Mouse (Mus musculus) forebrain, embryonic 11.5 days (tissue): ENCODE measurements at regions not wholly inside any gene's neighbourhood (a gene's known extent, or its start where the extent isn't known, plus 50 kb on each side); places are given as distances from the start of the nearest gene placed in this dataset.

Experiments
- ATAC-seq: fragments of 200-750 bp; cut with Nextera tagmentation; replicated peaks from 2 replicates; pipeline ENCODE4 v1.8.0; 2017; ENCODE audit warnings: moderate TSS enrichment; ENCODE audit not compliant: low FRiP score
- DNase-seq: peaks from one replicate; pipeline ENCODE4 v3.0.0-alpha.2; 2017; ENCODE audit warnings: low spot score
- H3K27ac ChIP-seq: fragments of 300-500 bp; sonication (generic); 2 replicates; pipeline ENCODE4 v1.5.1; 2014; ENCODE audit warnings: low read depth, low read length
- H3K27me3 ChIP-seq: fragments of 300-500 bp; sonication (generic); 2 replicates; pipeline ENCODE4 v1.6.1; 2014; ENCODE audit warnings: mild to moderate bottlenecking, low read length, mixed read lengths; ENCODE audit not compliant: control insufficient read depth, insufficient read depth
- H3K36me3 ChIP-seq: fragments of 300-500 bp; sonication (generic); 2 replicates; pipeline ENCODE4 v1.6.1; 2014; ENCODE audit warnings: mild to moderate bottlenecking, low read length, moderate library complexity, mixed read lengths; ENCODE audit not compliant: control insufficient read depth, insufficient read depth
- H3K4me1 ChIP-seq: fragments of 300-500 bp; sonication (generic); replicated peaks from 2 replicates; pipeline ENCODE4 v1.6.1; 2014; ENCODE audit warnings: low read length, mixed read lengths; ENCODE audit not compliant: control insufficient read depth, insufficient read depth
- H3K4me2 ChIP-seq: fragments of 300-500 bp; sonication (generic); 2 replicates; pipeline ENCODE4 v1.6.1; 2014; ENCODE audit warnings: low read depth, mild to moderate bottlenecking, low read length, moderate library complexity, mixed read lengths; ENCODE audit not compliant: severe bottlenecking
- H3K4me3 ChIP-seq: fragments of 300-500 bp; sonication (generic); 2 replicates; pipeline ENCODE4 v1.5.1; 2014; ENCODE audit warnings: low read depth, low read length
- H3K9ac ChIP-seq: fragments of 300-500 bp; sonication (generic); 2 replicates; pipeline ENCODE4 v1.6.1; 2014; ENCODE audit warnings: low read length
- H3K9me3 ChIP-seq: fragments of 300-500 bp; sonication (generic); 2 replicates; pipeline ENCODE4 v1.6.1; 2016; ENCODE audit warnings: low read length, mixed read lengths; ENCODE audit not compliant: control insufficient read depth
- WGBS: fragments of 180-500 bp; shearing (Covaris S2); extraction: QIAGEN DNeasy Blood & Tissue Kit; methylation state at CpG from one replicate; pipeline ENCODE4 v1.1.7; 2014; 5-methylcytosine and 5-hydroxymethylcytosine counted together

DNA sequence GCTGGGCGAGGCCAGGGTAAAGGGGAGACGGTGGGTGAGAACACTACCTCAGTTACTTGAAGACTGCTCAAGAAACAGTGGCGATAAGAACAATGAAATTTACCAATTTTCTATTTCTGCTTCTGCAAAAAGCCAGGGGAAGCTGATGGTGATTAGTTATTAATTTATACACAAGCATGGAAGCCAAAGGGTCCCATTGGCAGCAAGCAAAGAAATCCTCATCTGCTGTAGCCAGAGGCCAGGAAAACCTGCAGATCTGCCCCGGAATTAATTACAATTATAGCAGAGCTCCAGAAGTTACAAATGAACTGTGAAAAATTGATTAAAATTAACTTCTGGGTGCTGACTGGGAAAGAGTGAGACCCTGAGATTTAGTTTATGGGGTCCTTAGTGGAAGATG lies 506.2 kb upstream of the Rgma start:
- H3K27me3 ChIP-seq = no peaks in the 10 kb centered on the region

GRCm38 (mm10) chr7:72900816-72901215 lies 474.5 kb upstream of the Rgma start:
- no peaks in the 10 kb centered on the region for H3K36me3 ChIP-seq

More for the DNA sequence above, 506.2 kb upstream of the Rgma start:
- ATAC-seq = no peak
- Histone ChIP-seq H3K4me2 (no peak overlapping the region), H3K27ac (no peak overlapping the region), H3K4me3 (no peak overlapping the region), H3K9me3 (no peaks in the 10 kb centered on the region), H3K36me3 (no peaks in the 10 kb centered on the region), H3K9ac (no peak overlapping the region), H3K4me1 (no peaks in the 10 kb centered on the region)
- no peak for DNase-seq
- 91% methylated on average over 4 of the region's 4 CpGs for WGBS

DNA sequence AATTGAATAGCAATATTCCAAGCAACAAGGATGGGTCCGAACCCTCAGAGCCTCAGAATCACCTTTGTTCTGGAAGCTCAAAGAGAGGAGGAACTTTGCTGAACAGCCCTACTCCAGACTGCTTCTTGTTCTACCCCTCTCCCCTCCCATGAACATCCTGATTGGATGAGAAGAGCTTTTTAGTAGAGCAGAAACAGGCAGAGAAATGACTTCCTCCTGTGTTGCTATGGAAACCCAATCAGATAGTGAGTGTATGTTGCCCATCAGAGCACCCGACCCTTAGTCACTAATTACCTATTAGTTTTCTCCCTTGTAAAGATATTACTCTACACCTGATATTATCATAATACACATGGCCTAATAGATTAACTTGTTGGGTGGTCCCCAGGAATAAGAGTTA lies 469.4 kb upstream of the Rgma start:
- H3K27ac ChIP-seq = no peak overlapping the region
- DNase-seq (no peak), ATAC-seq (no peak)
- H3K27me3 ChIP-seq = no peaks in the 10 kb centered on the region
- no peak overlapping the region for H3K4me3 ChIP-seq
- H3K9ac ChIP-seq = no peak overlapping the region
- H3K4me1 ChIP-seq = no peaks in the 10 kb centered on the region
- WGBS = 60% methylated on average over 2 of the region's 2 CpGs
- H3K36me3 ChIP-seq = no peaks in the 10 kb centered on the region
- H3K9me3 ChIP-seq = no peaks in the 10 kb centered on the region
- no peak overlapping the region for H3K4me2 ChIP-seq

More at GRCm38 (mm10) chr7:72900816-72901215, 474.5 kb upstream of the Rgma start:
- no peaks in the 10 kb centered on the region for H3K27me3 ChIP-seq
- H3K9ac ChIP-seq = no peak overlapping the region
- no peak overlapping the region for H3K4me2 ChIP-seq
- DNase-seq = no peak
- 78% methylated on average over 6 of the region's 6 CpGs for WGBS
- ATAC-seq = no peak
- no peaks in the 10 kb centered on the region for H3K9me3 ChIP-seq
- H3K27ac ChIP-seq = no peak overlapping the region
- H3K4me3 ChIP-seq = no peak overlapping the region
- H3K4me1 ChIP-seq = no peaks in the 10 kb centered on the region

DNA sequence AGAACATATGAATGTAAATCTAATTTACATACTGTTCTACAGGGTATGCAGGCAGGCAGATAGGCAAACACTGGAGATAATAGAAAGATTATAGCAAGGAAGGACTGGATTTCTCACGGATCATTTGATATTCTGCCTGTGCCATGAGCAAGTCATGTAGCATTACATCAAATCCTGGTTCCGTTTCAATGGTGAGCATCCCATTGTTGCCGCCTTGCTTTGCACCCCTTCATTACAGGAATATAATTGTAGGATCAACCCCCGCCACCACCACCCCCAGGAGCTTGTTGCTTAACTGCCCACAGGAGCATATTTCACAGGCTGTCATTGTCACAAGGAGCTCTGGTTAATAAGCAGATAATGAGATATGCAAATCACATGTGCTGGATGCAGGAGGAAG lies 468.8 kb upstream of the Rgma start:
- Histone ChIP-seq H3K4me1 (no peaks in the 10 kb centered on the region), H3K4me2 (no peak overlapping the region), H3K36me3 (no peaks in the 10 kb centered on the region), H3K27ac (no peak overlapping the region), H3K27me3 (no peaks in the 10 kb centered on the region), H3K9me3 (no peaks in the 10 kb centered on the region), H3K4me3 (no peak overlapping the region), H3K9ac (no peak overlapping the region)
- ATAC-seq = no peak
- DNase-seq = no peak
- WGBS = 68% methylated on average over 4 of the region's 4 CpGs

DNA sequence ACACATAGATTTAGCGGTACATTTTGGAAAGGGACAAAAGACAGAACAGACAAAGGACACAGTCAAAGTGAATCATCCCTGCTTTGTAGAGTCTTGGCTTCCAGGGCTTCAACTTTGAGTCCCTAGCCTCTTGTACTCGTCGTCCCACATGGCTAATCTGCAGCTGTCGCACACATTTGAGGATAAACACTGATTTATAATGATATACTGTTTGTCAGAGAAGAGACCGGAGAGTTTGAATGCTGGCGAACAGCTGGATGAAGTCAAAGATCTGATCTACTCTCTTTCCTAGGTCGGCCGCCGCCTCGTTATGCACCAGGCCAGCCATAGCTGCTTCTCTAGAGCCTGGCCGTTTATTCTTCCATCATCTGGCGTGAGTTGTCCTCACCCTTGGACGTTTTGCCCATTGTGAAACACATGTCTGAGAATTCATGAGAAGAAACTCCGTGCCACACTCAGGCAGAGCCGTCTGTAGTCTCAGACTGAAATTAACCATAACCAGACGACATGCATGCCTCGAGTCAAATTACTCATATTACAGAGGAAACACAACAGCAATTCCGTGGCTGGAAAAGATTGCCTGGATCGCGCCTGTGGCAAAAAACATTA lies 448.4 kb upstream of the Rgma start:
- H3K9ac ChIP-seq = no peak overlapping the region
- H3K4me1 ChIP-seq = no peaks in the 10 kb centered on the region
- no peaks in the 10 kb centered on the region for H3K27me3 ChIP-seq
- H3K36me3 ChIP-seq = no peaks in the 10 kb centered on the region
- H3K27ac ChIP-seq = no peak overlapping the region
- H3K4me2 ChIP-seq = no peak overlapping the region
- DNase-seq (no peak), ATAC-seq (no peak)
- 79% methylated on average over 20 of the region's 20 CpGs for WGBS
- no peaks in the 10 kb centered on the region for H3K9me3 ChIP-seq
- no peak overlapping the region for H3K4me3 ChIP-seq

DNA sequence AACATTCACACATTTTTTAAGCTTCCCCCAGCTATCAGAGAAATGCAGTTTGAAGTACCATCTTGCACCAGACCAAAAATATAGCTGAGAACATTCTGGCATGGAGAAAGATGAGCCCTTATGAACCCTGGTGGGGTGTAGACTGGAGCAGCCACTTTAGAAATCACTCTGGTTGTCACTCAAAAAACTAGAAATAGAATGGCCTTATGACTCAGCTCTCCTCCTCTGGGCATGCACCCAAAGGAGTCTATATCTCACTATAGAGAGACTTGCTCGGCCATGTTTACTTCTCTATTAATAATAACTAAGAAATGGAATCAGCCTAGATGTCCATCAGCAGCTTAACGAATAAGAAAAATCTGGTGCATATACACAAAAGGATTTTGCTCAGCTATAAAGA lies 436.5 kb upstream of the Rgma start:
- Histone ChIP-seq H3K9ac (no peak overlapping the region), H3K27ac (no peak overlapping the region), H3K4me2 (no peak overlapping the region), H3K4me1 (no peaks in the 10 kb centered on the region), H3K9me3 (no peaks in the 10 kb centered on the region), H3K36me3 (no peaks in the 10 kb centered on the region), H3K27me3 (no peaks in the 10 kb centered on the region), H3K4me3 (no peak overlapping the region)
- ATAC-seq (no peak), DNase-seq (no peak)
- WGBS = 93% methylated on average over 2 of the region's 2 CpGs

GRCm38 (mm10) chr7:72947531-72947930 lies 427.8 kb upstream of the Rgma start:
- ATAC-seq (no peak), DNase-seq (no peak)
- Histone ChIP-seq H3K4me1 (peaks cover 2% of the 10 kb centered on the region; the same call in 1 of the 2 replicates), H3K9ac (no peak overlapping the region), H3K27me3 (no peaks in the 10 kb centered on the region), H3K4me3 (no peak overlapping the region), H3K27ac (no peak overlapping the region), H3K36me3 (no peaks in the 10 kb centered on the region), H3K4me2 (no peak overlapping the region), H3K9me3 (no peaks in the 10 kb centered on the region)
- 74% methylated on average over 1 of the region's 1 CpGs for WGBS

- Histone ChIP-seq H3K9ac (no peak overlapping the region), H3K27me3 (no peaks in the 10 kb centered on the region), H3K27ac (no peak overlapping the region), H3K4me2 (no peak overlapping the region), H3K9me3 (no peaks in the 10 kb centered on the region), H3K4me3 (no peak overlapping the region), H3K4me1 (peaks cover 2% of the 10 kb centered on the region; the same call in 1 of the 2 replicates), H3K36me3 (no peaks in the 10 kb centered on the region)
- 51% methylated on average over 5 of the region's 5 CpGs for WGBS
- no peak for ATAC-seq
- DNase-seq = no peak
Measured at GRCm38 (mm10) chr7:72948026-72948425, 427.3 kb upstream of the Rgma start.

DNA sequence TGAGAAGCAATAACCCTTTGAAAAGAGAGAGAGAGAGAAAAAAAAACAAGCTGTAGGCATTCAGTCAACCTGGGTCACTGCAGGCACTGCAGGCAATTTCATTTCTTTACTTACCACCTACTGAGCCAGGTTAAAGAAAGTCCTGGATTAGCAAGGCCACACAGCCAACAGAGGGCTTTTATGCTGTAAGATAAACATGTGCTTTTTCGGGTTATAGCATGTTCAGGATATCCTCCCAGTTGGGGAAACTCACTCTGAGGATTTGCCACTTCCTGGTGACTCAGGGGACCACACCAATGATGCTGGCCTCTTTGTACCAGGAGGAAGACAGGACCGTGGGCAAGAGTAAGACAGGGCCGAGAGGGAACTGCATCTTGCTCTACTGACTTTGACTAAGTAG lies 426.6 kb upstream of the Rgma start:
- Histone ChIP-seq H3K9me3 (no peaks in the 10 kb centered on the region), H3K27ac (no peak overlapping the region), H3K27me3 (no peaks in the 10 kb centered on the region), H3K9ac (no peak overlapping the region), H3K4me1 (peaks cover 2% of the 10 kb centered on the region; the same call in 1 of the 2 replicates), H3K4me3 (no peak overlapping the region), H3K4me2 (no peak overlapping the region), H3K36me3 (no peaks in the 10 kb centered on the region)
- ATAC-seq = no peak
- 15% methylated on average over 3 of the region's 3 CpGs for WGBS
- no peak for DNase-seq
